Mouse (Mus musculus) CH12.LX (cell line): ENCODE data around the gene Hist1h2bn. TPM values are rescaled to one million over a fixed set of nuclear protein-coding genes. Genes with fewer than 3 reads are reported as not detected.
A peak's percentile ranks its signal among the peaks of the same experiment; 100 is the strongest.

ENCODE experiments used
- DNase-seq: peaks from one replicate; pipeline ENCODE4 v3.0.0-alpha.2; 2013; ENCODE audit errors: extremely low read depth
- H3K27ac ChIP-seq: 2 replicates; pipeline ENCODE4 v1.5.1; 2012; ENCODE audit warnings: low read depth, mild to moderate bottlenecking, control low read depth, moderate library complexity; ENCODE audit not compliant: insufficient read depth
- H3K27me3 ChIP-seq: replicated peaks from 2 replicates; pipeline ENCODE3; 2012; ENCODE audit warnings: inconsistent platforms
- H3K36me3 ChIP-seq, 2 experiments: replicated peaks in 1 of 2; 2 replicates each; pipeline versions ENCODE3 to v1.6.1; 2012; ENCODE audit warnings: inconsistent platforms in 1 of 2, low read length in 1 of 2, mild to moderate bottlenecking in 1 of 2, mixed read lengths in 1 of 2, moderate library complexity in 1 of 2; ENCODE audit not compliant: control insufficient read depth in 1 of 2, insufficient read depth in 1 of 2
- H3K4me1 ChIP-seq, 2 experiments: 2 replicates each; pipeline ENCODE4 v1.6.1; 2012; ENCODE audit warnings: inconsistent platforms in 1 of 2, moderate library complexity in 1 of 2; ENCODE audit not compliant: insufficient read depth in 2 of 2, control insufficient read depth in 1 of 2
- H3K4me2 ChIP-seq: 2 replicates; pipeline ENCODE4 v1.6.1; 2012; ENCODE audit warnings: low read depth, mild to moderate bottlenecking, control low read depth; ENCODE audit not compliant: poor library complexity, insufficient read depth, severe bottlenecking
- H3K4me3 ChIP-seq, 3 experiments: fragments of 150-350 bp in 1 of 3; sonication (generic) in 1 of 3; replicated peaks in 1 of 3; 2 replicates each; pipeline versions ENCODE3 to v1.5.1; 2011 to 2012; ENCODE audit warnings: low read depth in 2 of 3, low read length in 2 of 3, mild to moderate bottlenecking in 2 of 3, moderate library complexity in 2 of 3, control low read depth in 1 of 3, improper control_type of control experiment in 1 of 3, inconsistent platforms in 1 of 3, mixed read lengths in 1 of 3; ENCODE audit not compliant: poor library complexity in 1 of 3
- H3K79me2 ChIP-seq: replicated peaks from 2 replicates; pipeline ENCODE4 v1.6.1; 2012; ENCODE audit warnings: mild to moderate bottlenecking, moderate library complexity; ENCODE audit not compliant: control insufficient read depth, poor library complexity, insufficient read depth, severe bottlenecking; ENCODE audit errors: extremely low read depth
- H3K9ac ChIP-seq: 2 replicates; pipeline ENCODE4 v1.6.1; 2012; ENCODE audit warnings: low read depth, mild to moderate bottlenecking, control low read depth, moderate library complexity; ENCODE audit not compliant: insufficient read depth
- H3K9me3 ChIP-seq: replicated peaks from 2 replicates; pipeline ENCODE3; 2012; ENCODE audit warnings: low read length, inconsistent platforms, mixed read lengths
- BHLHE40 ChIP-seq: IDR thresholded peaks from 2 replicates; pipeline ENCODE4 v1.6.1; 2011; ENCODE audit warnings: mild to moderate bottlenecking, low read depth, low read length, improper control_type of control experiment
- CHD1 ChIP-seq: IDR thresholded peaks from 2 replicates; pipeline ENCODE4 v1.6.1; 2012; ENCODE audit warnings: low read depth, low read length, improper control_type of control experiment, inconsistent platforms
- HCFC1 ChIP-seq: IDR thresholded peaks from 2 replicates; pipeline ENCODE4 v1.6.1; 2012; ENCODE audit warnings: low read depth, mild to moderate bottlenecking, inconsistent platforms, low read length, improper control_type of control experiment
- MAFK ChIP-seq: IDR thresholded peaks from 2 replicates; pipeline ENCODE4 v1.6.1; 2011; ENCODE audit warnings: low read length, improper control_type of control experiment; ENCODE audit not compliant: insufficient replicate concordance
- MAX ChIP-seq: IDR thresholded peaks from 2 replicates; pipeline ENCODE4 v1.6.1; 2011; ENCODE audit warnings: low read length, improper control_type of control experiment
- MAZ ChIP-seq: IDR thresholded peaks from 2 replicates; pipeline ENCODE4 v1.6.1; 2012; ENCODE audit warnings: low read depth, mild to moderate bottlenecking, inconsistent platforms, low read length, improper control_type of control experiment, moderate library complexity
- MXI1 ChIP-seq: IDR thresholded peaks from 2 replicates; pipeline ENCODE4 v1.6.1; 2011; ENCODE audit warnings: mild to moderate bottlenecking, low read depth, low read length, improper control_type of control experiment
- MYC ChIP-seq: IDR thresholded peaks from 2 replicates; pipeline ENCODE4 v1.6.1; 2011; ENCODE audit warnings: low read depth, mild to moderate bottlenecking, improper control_type of control experiment, low read length
- NRF1 ChIP-seq: IDR thresholded peaks from 2 replicates; pipeline ENCODE4 v1.6.1; 2014; ENCODE audit warnings: low read depth, mild to moderate bottlenecking, inconsistent platforms, low read length, improper control_type of control experiment, moderate library complexity
- PAX5 ChIP-seq: IDR thresholded peaks from 2 replicates; pipeline ENCODE4 v1.6.1; 2012; ENCODE audit warnings: low read length, inconsistent platforms, mixed read lengths
- POLR2A ChIP-seq: IDR thresholded peaks from 2 replicates; pipeline ENCODE4 v1.6.1; 2011; ENCODE audit warnings: low read depth, mild to moderate bottlenecking, improper control_type of control experiment, low read length
- POLR2AphosphoS2 ChIP-seq: IDR thresholded peaks from 2 replicates; pipeline ENCODE4 v1.6.1; 2011; ENCODE audit warnings: low read depth, low read length, improper control_type of control experiment
- TCF12 ChIP-seq: IDR thresholded peaks from 2 replicates; pipeline ENCODE4 v1.6.1; 2014; ENCODE audit warnings: low read depth, mild to moderate bottlenecking, inconsistent platforms, low read length, improper control_type of control experiment
- UBTF ChIP-seq: IDR thresholded peaks from 2 replicates; pipeline ENCODE4 v1.6.1; 2012; ENCODE audit warnings: low read depth, mild to moderate bottlenecking, inconsistent platforms, low read length, improper control_type of control experiment, moderate library complexity
- USF2 ChIP-seq: conservative IDR thresholded peaks from 2 replicates; pipeline ENCODE4 v1.6.1; 2011; ENCODE audit warnings: low read depth, low read length, improper control_type of control experiment
- ZC3H11A ChIP-seq: IDR thresholded peaks from 2 replicates; pipeline ENCODE4 v1.6.1; 2012; ENCODE audit warnings: low read depth, mild to moderate bottlenecking, inconsistent platforms, low read length, improper control_type of control experiment
- ZKSCAN1 ChIP-seq: IDR thresholded peaks from 2 replicates; pipeline ENCODE4 v1.6.1; 2012; ENCODE audit warnings: low read depth, inconsistent platforms, low read length, improper control_type of control experiment, borderline replicate concordance
- dilution Hi-C: fragments of 300-500 bp; cut with MboI; formaldehyde crosslinking; loops from 2 replicates; pipeline ENCODE4 v1.14.3; 2020; ENCODE audit warnings: low sequenced_read_pairs; ENCODE audit not compliant: extremely low pct_unique_long_range_greater_than_20kb, extremely low pct_ligation_motif_present
- in situ Hi-C: fragments of 300-500 bp; cut with MboI; formaldehyde crosslinking; loops from 3 replicates; pipeline ENCODE4 v1.14.3; 2019; ENCODE audit warnings: low sequenced_read_pairs, low pct_ligation_motif_present, low pct_unique_long_range_greater_than_20kb, mixed read lengths
- polyA plus RNA-seq: library from polyadenylated mRNA; unstranded; fragments of >175 nt; gene quantifications from 2 replicates; pipeline ENCODE4 v1.2.1, GENCODE M21; 2012; ENCODE audit warnings: low read depth; ENCODE audit not compliant: insufficient read length
- total RNA-seq, 2 experiments: library from RNA; depleted of rRNA; stranded (reverse); fragments of 300-350 nt in 1 of 2; fragments of >200 nt in 1 of 2; gene quantifications; 2 replicates each; pipeline ENCODE4 v1.2.3; 2012 to 2014

The Hist1h2bn gene
- total and polyA plus RNA-seq, 3 experiments, result 2.6 to 1,563 (median 24.0) TPM

DNA sequence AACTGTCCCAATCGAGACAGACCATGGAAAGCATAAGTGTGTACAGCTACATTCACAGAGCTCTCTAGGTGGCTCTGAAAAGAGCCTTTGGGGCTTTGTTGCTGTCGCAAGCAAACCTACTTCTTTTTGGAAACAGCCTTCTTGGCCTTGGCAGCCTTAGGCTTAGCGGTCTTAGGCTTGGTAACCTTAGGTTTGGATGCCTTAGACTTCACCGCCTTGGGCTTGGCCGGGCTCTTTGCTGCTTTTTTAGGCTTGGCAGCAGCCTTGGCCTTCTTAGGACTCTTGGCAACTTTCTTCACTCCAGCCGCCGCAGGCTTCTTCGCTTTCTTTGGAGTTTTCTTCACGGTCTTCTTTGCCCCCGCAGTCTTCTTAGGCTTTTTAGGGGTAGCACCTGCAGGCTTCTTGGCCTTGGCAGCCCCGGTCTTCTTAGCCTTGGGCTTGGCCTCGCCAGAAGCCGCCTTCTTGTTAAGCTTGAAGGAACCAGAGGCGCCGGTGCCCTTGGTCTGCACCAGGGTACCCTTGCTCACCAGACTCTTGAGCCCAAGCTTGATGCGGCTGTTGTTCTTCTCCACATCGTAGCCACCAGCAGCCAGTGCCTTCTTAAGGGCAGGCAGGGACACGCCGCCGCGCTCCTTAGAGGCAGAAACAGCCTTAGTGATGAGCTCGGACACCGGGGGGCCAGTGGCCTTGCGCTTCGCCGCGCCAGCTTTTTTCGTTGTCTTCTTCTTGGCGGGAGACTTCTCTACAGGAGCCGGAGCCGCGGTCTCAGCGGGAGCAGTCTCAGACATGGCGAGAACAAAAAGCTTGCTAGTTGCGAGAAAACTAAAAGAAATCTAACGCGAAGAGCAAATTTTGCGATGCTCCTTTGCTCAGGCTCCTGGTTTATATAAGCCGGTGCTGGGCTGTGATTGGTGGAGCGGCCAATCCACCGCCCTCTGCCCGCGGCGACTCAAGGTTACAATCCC is 26.1 kb downstream of the Hist1h2bn start, which contains the start of gene Hist1h1b (continued):
- TF ChIP-seq ZKSCAN1 (no peak), MYC (0 out of 2 replicates have a peak, but pooled peaks have one; percentile 36), NRF1 (no peak; the same call in 1 of the 2 replicates), POLR2A (peak; percentile 93), BHLHE40 (peak; percentile 7; the same call in 1 of the 2 replicates), MXI1 (peak; percentile 39; the same call in 1 of the 2 replicates), MAFK (0 out of 2 replicates have a peak, but pooled peaks have one; percentile 7)

DNA sequence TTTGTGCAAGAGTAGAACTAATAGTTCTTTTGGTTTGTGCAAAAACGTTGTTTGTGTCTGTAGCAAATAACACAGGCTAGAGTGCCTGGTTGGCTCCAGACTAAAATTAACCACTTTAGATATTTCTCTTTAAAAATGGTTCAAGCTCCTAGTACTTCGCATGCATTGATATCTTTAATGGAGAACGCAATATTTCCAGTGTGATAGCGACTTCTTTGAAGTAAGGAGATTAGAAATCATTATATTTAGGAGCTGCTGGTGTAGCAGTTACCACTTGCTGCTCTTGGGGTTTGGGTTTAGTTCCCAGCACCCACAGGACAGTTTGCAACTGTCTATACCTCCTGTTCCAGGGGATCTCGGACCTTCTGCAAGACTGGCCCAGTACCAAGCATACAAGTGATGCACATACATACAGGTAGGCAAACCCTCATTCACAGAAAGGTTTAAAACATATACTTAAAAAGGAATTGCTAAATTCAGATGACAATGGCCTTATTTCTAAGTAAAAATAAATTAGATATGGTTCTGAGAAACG is 27.2 kb downstream of the Hist1h2bn start:
- dilution Hi-C loops (no loop called here), in situ Hi-C loops (no loop called here)
- peaks cover 6 to 39% of the 10 kb centered on the region in 2 experiments; a peak in 3 of 4 replicates for H3K4me1 ChIP-seq
- peak overlapping the region; percentile 35; the same call in 1 of the 2 replicates for H3K27ac ChIP-seq
- no peaks in the 10 kb centered on the region for H3K27me3 ChIP-seq
- no peaks in the 10 kb centered on the region; the same call in 1 of the 2 replicates for H3K79me2 ChIP-seq
- H3K9ac ChIP-seq, result peak overlapping the region; percentile 86; the same call in 1 of the 2 replicates
- peak overlapping the region; percentile 65 for H3K4me2 ChIP-seq
- H3K9me3 ChIP-seq, result no peaks in the 10 kb centered on the region
- H3K4me3 ChIP-seq, result peak overlapping the region in 1 of 3 experiments; percentile 59
- DNase-seq, result peak; percentile 29
- TF ChIP-seq HCFC1 (no peak), UBTF (no peak), MAX (no peak), POLR2AphosphoS2 (no peak), ZC3H11A (no peak), MAZ (no peak), CHD1 (no peak), PAX5 (no peak), TCF12 (no peak), USF2 (no peak)
- H3K36me3 ChIP-seq, result no peaks in the 10 kb centered on the region
